Mouse (Mus musculus) cerebellum, adult 9-10 months (tissue): ENCODE measurements at regions not wholly inside any gene's neighbourhood (a gene's known extent, or its start where the extent isn't known, plus 50 kb on each side); places are given as distances from the start of the nearest gene placed in this dataset.

Source experiments
- DNase-seq: peaks from one replicate; pipeline ENCODE4 v3.0.0; 2022

- DNase-seq: peak; percentile 90
Measured at GRCm38 (mm10) chr1:109471671-109472070, 510.6 kb upstream of the Cdh7 start.

GRCm38 (mm10) chr1:109481387-109481786 is 500.8 kb upstream of the Cdh7 start:
- peak; percentile 71 for DNase-seq

- DNase-seq: no peak
Measured at GRCm38 (mm10) chr1:109495936-109496335, 486.3 kb upstream of the Cdh7 start.

- peak; percentile 22 for DNase-seq
Measured at GRCm38 (mm10) chr1:109512632-109513259, 469.5 kb upstream of the Cdh7 start.

GRCm38 (mm10) chr1:109514375-109514774 is 467.9 kb upstream of the Cdh7 start:
- no peak for DNase-seq
